Mouse (Mus musculus) MN1 (cell line): ENCODE results near the gene Osbpl11.

Experiments
- DNase-seq: peaks from one replicate; pipeline ENCODE4 v3.0.0-alpha.2; 2016; ENCODE audit warnings: low spot score

The Osbpl11 gene

GRCm38 (mm10) chr16:33242046-33242445, 57.2 kb downstream of the Osbpl11 start:
- no peak for DNase-seq

GRCm38 (mm10) chr16:33244136-33244691, 59.3 kb downstream of the Osbpl11 start:
- DNase-seq = no peak

GRCm38 (mm10) chr16:33244933-33245470, 60.1 kb downstream of the Osbpl11 start:
- no peak for DNase-seq

DNA sequence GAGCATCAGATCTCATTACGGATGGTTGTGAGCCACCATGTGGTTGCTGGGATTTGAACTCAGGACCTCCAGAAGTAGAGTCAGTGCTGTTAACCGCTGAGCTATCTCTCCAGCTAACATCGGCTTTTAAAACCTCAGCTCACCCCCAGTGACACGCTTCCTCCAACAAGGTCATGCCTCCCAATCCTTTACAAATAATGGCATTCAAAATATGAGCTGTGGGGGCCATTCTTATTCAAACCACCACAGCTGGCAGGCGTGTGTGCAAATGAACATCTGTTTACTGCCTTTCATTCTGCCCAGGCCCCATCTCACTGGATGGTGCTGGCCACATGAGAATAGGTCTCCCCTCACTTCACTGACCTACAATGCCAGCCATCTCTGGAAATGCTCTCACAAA, 61.7 kb downstream of the Osbpl11 start:
- no peak for DNase-seq

- DNase-seq = no peak
Observed at GRCm38 (mm10) chr16:33247006-33247405, 62.1 kb downstream of the Osbpl11 start.

GRCm38 (mm10) chr16:33250651-33251120, 65.8 kb downstream of the Osbpl11 start:
- peak; percentile 14 for DNase-seq

DNA sequence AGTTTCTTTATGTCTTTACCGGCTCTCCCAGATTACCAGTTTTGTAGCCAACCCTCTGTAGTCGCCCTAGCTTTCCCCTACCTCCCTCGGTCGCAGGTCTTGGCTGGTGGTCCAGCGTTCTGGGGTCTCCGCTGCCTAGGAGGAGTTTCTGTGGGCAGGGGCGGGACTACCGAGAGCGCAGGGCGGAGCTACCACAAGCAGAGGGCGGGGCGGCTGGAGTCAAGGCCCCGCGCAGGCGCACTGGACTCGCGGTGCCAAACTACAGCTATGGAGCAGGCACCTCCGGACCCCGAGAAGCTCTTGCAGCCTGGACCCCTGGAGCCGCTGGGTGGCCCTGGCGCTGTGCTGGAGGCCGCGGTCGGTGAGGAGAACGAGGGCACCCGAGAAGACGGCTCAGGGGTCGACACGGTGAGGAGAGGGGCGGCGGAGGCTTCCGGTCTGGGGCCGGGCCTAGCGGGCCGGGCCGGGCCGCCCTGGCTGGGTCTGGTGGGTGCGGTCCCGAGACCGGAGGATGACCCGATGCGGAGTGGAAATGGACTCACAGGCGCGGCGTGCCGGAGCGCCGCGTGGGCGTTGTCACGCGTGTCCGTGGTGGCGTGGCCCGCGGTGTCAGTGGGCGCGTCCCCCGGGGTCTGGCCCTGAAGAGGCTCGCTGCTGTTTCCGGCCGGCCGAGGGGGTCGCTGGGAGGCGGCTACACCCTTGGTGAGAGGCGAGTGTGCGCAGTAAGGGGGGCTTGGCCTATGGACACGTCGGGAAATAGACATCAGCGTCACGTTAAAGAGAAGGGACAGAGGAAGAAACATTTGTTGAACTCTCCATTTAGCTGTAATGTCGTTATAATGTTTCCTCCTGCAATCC, 66.6 kb downstream of the Osbpl11 start, which contains the start of gene Snx4:
TSS of gene Snx4 (plus strand) at position 249 of the 858 bp plus-strand sequence.
- peak; percentile 89 for DNase-seq

- DNase-seq = no peak
Observed at GRCm38 (mm10) chr16:33255601-33256000, 70.7 kb downstream of the Osbpl11 start.

DNA sequence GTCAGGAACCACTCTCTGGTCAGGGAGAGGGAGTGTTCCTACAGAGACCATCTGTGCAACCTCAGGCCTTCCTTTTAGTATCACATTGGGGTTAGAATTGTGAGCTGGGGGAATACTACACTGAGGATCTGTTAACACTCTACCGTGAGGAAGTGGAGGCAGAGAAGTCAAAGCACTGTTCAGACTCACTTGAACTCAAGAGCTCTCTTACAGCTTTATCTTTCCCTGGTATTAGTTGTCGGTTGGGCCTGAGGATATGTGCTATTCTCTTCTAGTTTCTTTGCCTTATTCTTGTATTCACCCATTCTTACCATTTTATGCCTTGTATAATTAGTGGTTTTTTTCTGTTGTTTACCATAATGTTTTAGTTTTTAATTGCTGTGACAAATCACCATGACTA, 73.7 kb downstream of the Osbpl11 start:
- DNase-seq = no peak

DNA sequence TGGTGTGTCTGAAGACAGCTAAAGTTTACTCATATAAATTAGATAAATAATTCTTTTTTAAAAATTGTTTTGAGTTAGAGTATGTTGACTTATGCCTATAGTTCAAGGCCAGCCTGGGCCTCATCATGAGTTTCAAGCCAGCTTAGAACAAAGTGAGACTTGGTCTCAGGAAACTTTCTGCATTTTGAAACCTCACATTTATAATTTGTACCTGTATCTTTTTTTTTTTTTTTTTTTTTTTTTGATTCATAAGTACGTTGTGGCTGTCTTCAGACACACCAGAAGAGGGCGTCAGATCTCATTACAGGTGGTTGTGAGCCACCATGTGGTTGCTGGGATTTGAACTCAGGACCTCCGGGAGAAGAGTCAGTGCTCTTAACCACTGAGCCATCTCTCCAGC, 75.0 kb downstream of the Osbpl11 start:
- DNase-seq = no peak

GRCm38 (mm10) chr16:33260825-33261224, 76.0 kb downstream of the Osbpl11 start:
- no peak for DNase-seq

GRCm38 (mm10) chr16:33261584-33262061, 76.8 kb downstream of the Osbpl11 start:
- no peak for DNase-seq

GRCm38 (mm10) chr16:33262096-33262495, 77.2 kb downstream of the Osbpl11 start:
- no peak for DNase-seq

GRCm38 (mm10) chr16:33267616-33268253, 82.9 kb downstream of the Osbpl11 start:
- no peak for DNase-seq

DNA sequence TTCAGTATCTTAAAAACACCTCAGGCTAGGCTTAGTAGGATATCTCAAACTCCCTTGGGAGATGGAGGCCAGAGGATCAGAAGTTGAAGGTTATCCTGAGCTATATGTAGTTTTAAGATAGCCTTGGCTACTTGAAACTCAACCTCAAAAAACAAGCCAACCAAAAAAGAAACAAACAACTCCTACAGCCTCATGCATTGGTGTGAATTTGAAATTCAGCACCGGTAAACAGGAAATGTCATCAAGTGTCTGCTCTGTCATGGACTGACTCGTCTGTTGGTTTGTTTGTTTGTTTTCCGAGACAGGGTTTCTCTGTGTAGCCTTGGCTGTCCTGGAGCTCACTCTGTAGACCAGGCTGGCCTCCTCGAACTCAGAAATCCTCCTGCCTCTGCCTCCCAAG, 87.0 kb downstream of the Osbpl11 start:
- no peak for DNase-seq

DNA sequence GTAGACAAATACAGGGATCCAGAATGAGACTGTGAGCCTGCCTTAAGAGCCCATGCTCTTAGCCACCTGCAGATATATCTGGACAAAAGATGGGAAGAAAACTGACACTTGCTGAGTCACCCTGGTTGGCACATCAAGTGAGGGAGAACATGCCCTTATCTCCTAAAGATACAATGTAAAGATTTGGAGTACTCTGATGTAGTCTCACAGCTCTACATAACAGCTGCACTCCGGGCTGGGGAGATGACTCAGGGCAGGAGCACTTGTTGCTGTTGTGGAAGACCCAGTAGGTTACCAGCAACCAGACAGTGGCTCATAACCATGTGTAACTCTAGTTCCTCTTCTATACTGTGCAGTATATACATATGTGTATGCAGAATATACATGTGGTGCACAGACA, 98.2 kb downstream of the Osbpl11 start:
- DNase-seq = peak; percentile 7

GRCm38 (mm10) chr16:33288536-33288935, 103.7 kb downstream of the Osbpl11 start:
- no peak for DNase-seq

DNA sequence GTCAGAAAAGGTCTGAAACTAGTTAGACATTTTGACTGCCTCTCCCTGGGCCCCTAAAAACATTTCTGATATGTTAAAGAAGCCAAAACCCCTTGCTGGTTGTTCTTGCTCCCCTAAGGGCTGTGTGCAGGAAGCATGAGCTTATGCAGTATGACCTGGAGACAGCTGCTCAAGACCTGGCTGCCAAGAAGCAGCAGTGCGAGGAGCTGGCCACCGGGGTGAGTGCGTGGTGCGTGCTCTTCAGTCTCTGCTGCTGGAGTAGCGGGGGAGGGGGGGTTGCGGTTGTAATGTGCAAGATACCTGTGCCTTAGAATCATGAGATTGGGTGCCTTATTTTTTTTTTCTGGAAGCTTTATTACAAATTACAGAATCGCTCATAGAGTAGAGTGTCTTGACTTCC, 105.1 kb downstream of the Osbpl11 start:
- DNase-seq = no peak

DNA sequence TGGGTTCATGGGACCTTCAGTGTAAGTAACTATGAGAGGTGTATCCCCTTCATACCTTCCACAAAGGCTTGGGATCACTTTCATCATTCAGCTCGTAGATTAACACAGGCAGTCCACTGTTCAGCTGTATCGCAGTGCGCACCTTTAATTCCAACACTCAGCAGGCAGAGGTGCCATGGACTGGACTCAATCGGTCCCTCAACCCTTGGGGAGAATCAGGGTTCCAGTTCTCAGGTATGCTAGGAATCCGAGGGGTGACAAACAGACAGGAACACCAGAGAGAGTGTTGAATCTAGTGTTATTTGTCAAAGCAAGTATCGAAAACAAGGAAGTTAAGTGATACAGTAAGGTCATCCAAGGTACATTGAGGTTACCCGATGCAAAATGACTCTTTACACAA, 107.4 kb downstream of the Osbpl11 start:
- DNase-seq = no peak
